Mouse (Mus musculus) embryonic facial prominence, embryonic 15.5 days (tissue): Measurements from ENCODE around the gene Trappc11. TPM values are rescaled to one million over a fixed set of nuclear protein-coding genes. Genes with fewer than 3 reads are reported as not detected.

Experiments
- ATAC-seq: fragments of 200-750 bp; cut with Nextera tagmentation; 2 replicates; pipeline ENCODE4 v1.8.0; 2017; ENCODE audit warnings: low read depth, moderate TSS enrichment; ENCODE audit not compliant: insufficient number of reproducible peaks, low FRiP score, low TSS enrichment
- H3K27ac ChIP-seq: fragments of 300-500 bp; sonication (generic); replicated peaks from 2 replicates; pipeline ENCODE4 v1.5.1; 2015; ENCODE audit warnings: mild to moderate bottlenecking, inconsistent platforms
- H3K27me3 ChIP-seq: fragments of 300-500 bp; sonication (generic); 2 replicates; pipeline ENCODE4 v1.6.1; 2015; ENCODE audit warnings: inconsistent platforms
- H3K36me3 ChIP-seq: fragments of 300-500 bp; sonication (generic); 2 replicates; pipeline ENCODE4 v1.6.1; 2015; ENCODE audit warnings: mild to moderate bottlenecking, inconsistent platforms
- H3K4me1 ChIP-seq: fragments of 300-500 bp; sonication (generic); 2 replicates; pipeline ENCODE4 v1.6.1; 2015; ENCODE audit warnings: inconsistent platforms
- H3K4me2 ChIP-seq: fragments of 300-500 bp; sonication (generic); replicated peaks from 2 replicates; pipeline ENCODE4 v1.6.1; 2015; ENCODE audit warnings: mild to moderate bottlenecking, inconsistent platforms
- H3K4me3 ChIP-seq: fragments of 300-500 bp; sonication (generic); replicated peaks from 2 replicates; pipeline ENCODE4 v1.5.1; 2015; ENCODE audit warnings: mild to moderate bottlenecking, inconsistent platforms
- H3K9ac ChIP-seq: fragments of 300-500 bp; sonication (generic); 2 replicates; pipeline ENCODE4 v1.6.1; 2015; ENCODE audit warnings: inconsistent platforms
- H3K9me3 ChIP-seq: fragments of 300-500 bp; sonication (generic); replicated peaks from 2 replicates; pipeline ENCODE4 v1.6.1; 2016; ENCODE audit warnings: inconsistent platforms
- WGBS: fragments of 180-500 bp; shearing (Covaris S2); methylation state at CpG from one replicate; pipeline ENCODE4 v1.1.7; 2015; 5-methylcytosine and 5-hydroxymethylcytosine counted together
- polyA plus RNA-seq: library from polyadenylated mRNA; unstranded; fragments of >200 nt; fragmentation: Nextera tagmentation; extraction: Ambion mirVana; gene quantifications from 2 replicates; pipeline ENCODE4 v1.2.1, GENCODE M21; 2015

The Trappc11 gene
- polyA plus RNA-seq, 1 experiment from 2014 or later: 27.1 TPM

- H3K9me3 ChIP-seq: no peaks in the 10 kb centered on the region
- H3K27ac ChIP-seq: no peak overlapping the region
- no peaks in the 10 kb centered on the region for H3K4me1 ChIP-seq
- no peak overlapping the region for H3K9ac ChIP-seq
- H3K4me2 ChIP-seq: no peak overlapping the region
- WGBS: 93% methylated on average over 16 of the region's 16 CpGs
- peaks cover 56% of the 10 kb centered on the region for H3K36me3 ChIP-seq
- H3K4me3 ChIP-seq: no peak overlapping the region
- H3K27me3 ChIP-seq: no peaks in the 10 kb centered on the region
- no peak for ATAC-seq
Measured at GRCm38 (mm10) chr8:47542746-47543145, 9.5 kb upstream of the Trappc11 start.

GRCm38 (mm10) chr8:47538323-47538722 is 5.1 kb upstream of the Trappc11 start:
- Histone ChIP-seq H3K27ac (no peak overlapping the region), H3K4me1 (peaks cover 3% of the 10 kb centered on the region; the same call in 1 of the 2 replicates), H3K36me3 (peaks cover 30% of the 10 kb centered on the region), H3K4me3 (no peak overlapping the region), H3K4me2 (no peak overlapping the region), H3K9me3 (no peaks in the 10 kb centered on the region), H3K27me3 (no peaks in the 10 kb centered on the region), H3K9ac (no peak overlapping the region)
- no peak for ATAC-seq
- WGBS: 85% methylated on average over 4 of the region's 4 CpGs

GRCm38 (mm10) chr8:47528094-47528493 is 5.2 kb downstream of the Trappc11 start:
- Histone ChIP-seq H3K4me1 (peaks cover 11% of the 10 kb centered on the region), H3K9me3 (no peaks in the 10 kb centered on the region), H3K9ac (no peak overlapping the region), H3K4me2 (no peak overlapping the region), H3K27me3 (no peaks in the 10 kb centered on the region), H3K36me3 (peaks cover 50% of the 10 kb centered on the region), H3K4me3 (no peak overlapping the region), H3K27ac (no peak overlapping the region)
- no peak for ATAC-seq
- WGBS: 88% methylated on average over 1 of the region's 1 CpGs

- Histone ChIP-seq H3K4me1 (no peaks in the 10 kb centered on the region), H3K9ac (no peak overlapping the region), H3K27me3 (no peaks in the 10 kb centered on the region), H3K9me3 (no peaks in the 10 kb centered on the region), H3K4me2 (no peak overlapping the region), H3K4me3 (no peak overlapping the region), H3K27ac (no peak overlapping the region), H3K36me3 (peaks cover 70% of the 10 kb centered on the region)
- 95% methylated on average over 15 of the region's 15 CpGs for WGBS
- no peak for ATAC-seq
Measured at GRCm38 (mm10) chr8:47513601-47514000, 19.7 kb downstream of the Trappc11 start.

DNA sequence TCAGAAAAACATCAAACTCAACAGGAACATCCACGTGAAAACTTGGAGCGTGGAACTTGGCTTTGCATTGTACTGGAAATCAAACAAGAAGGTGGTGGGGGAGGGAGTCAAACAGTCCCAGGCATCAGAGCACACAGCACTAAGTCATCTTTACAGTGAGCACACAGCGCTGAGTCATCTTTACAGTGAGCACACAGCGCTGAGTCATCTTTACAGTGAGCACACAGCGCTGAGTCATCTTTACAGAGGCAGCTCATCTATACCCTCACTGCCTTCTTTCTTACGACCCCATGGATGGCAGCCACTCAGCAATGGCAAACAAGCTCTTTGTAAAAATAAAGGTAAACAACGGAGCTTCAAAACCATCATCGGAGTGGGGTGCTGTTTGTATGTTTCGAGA is 22.3 kb downstream of the Trappc11 start:
- no peak for ATAC-seq

GRCm38 (mm10) chr8:47505431-47505830 is 27.8 kb downstream of the Trappc11 start:
- 90% methylated on average over 12 of the region's 12 CpGs for WGBS
- Histone ChIP-seq H3K27me3 (no peaks in the 10 kb centered on the region), H3K36me3 (peaks cover 74% of the 10 kb centered on the region), H3K4me2 (no peak overlapping the region), H3K4me3 (no peak overlapping the region), H3K9me3 (no peaks in the 10 kb centered on the region), H3K9ac (no peak overlapping the region), H3K27ac (no peak overlapping the region), H3K4me1 (no peaks in the 10 kb centered on the region)
- no peak for ATAC-seq

More for the DNA sequence above, 22.3 kb downstream of the Trappc11 start:
- Histone ChIP-seq H3K9me3 (no peaks in the 10 kb centered on the region), H3K9ac (no peak overlapping the region), H3K4me1 (no peaks in the 10 kb centered on the region), H3K4me3 (no peak overlapping the region), H3K4me2 (no peak overlapping the region), H3K27me3 (no peaks in the 10 kb centered on the region), H3K36me3 (peaks cover 64% of the 10 kb centered on the region), H3K27ac (no peak overlapping the region)
- 93% methylated on average over 9 of the region's 9 CpGs for WGBS

DNA sequence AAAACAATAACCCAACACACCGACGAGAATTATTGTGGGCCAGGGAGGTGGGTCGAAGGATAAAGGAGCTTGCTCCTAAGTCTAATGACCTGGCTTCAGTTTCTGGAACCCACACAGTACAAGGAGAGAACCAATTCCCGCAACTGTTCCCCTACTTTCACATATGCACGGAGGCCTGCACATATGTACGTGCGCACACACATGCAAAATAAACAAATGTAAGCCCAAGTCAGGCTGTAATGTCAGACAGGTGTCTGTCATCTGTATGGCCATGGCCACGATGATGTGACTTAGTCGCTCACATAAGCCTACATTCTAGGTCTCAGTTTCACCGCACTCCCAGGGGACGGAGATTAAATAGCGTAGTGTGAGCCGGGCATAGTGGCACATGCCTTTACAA is 30.7 kb downstream of the Trappc11 start:
- Histone ChIP-seq H3K36me3 (peaks cover 79% of the 10 kb centered on the region), H3K27me3 (no peaks in the 10 kb centered on the region), H3K9ac (no peak overlapping the region), H3K27ac (no peak overlapping the region), H3K4me2 (no peak overlapping the region), H3K4me3 (no peak overlapping the region), H3K4me1 (no peaks in the 10 kb centered on the region), H3K9me3 (no peaks in the 10 kb centered on the region)
- ATAC-seq: no peak
- WGBS: 94% methylated on average over 13 of the region's 13 CpGs

GRCm38 (mm10) chr8:47501994-47502393 is 31.3 kb downstream of the Trappc11 start:
- no peaks in the 10 kb centered on the region for H3K4me1 ChIP-seq
- peaks cover 83% of the 10 kb centered on the region for H3K36me3 ChIP-seq
- 83% methylated on average over 2 of the region's 2 CpGs for WGBS
- H3K4me2 ChIP-seq: no peak overlapping the region
- no peak for ATAC-seq
- H3K27ac ChIP-seq: no peak overlapping the region
- no peak overlapping the region for H3K4me3 ChIP-seq
- no peaks in the 10 kb centered on the region for H3K9me3 ChIP-seq
- no peaks in the 10 kb centered on the region for H3K27me3 ChIP-seq
- H3K9ac ChIP-seq: no peak overlapping the region

- no peak overlapping the region for H3K9ac ChIP-seq
- 88% methylated on average over 6 of the region's 6 CpGs for WGBS
Measured at GRCm38 (mm10) chr8:47495428-47495827, 37.8 kb downstream of the Trappc11 start.

GRCm38 (mm10) chr8:47494602-47495153 is 38.6 kb downstream of the Trappc11 start:
- H3K4me3 ChIP-seq: no peak overlapping the region
- peaks cover 81% of the 10 kb centered on the region for H3K36me3 ChIP-seq
- H3K27ac ChIP-seq: no peak overlapping the region
- 82% methylated on average over 12 of the region's 12 CpGs for WGBS
- H3K9ac ChIP-seq: no peak overlapping the region
- no peak for ATAC-seq
- no peaks in the 10 kb centered on the region for H3K9me3 ChIP-seq
- H3K27me3 ChIP-seq: no peaks in the 10 kb centered on the region
- no peaks in the 10 kb centered on the region for H3K4me1 ChIP-seq
- no peak overlapping the region for H3K4me2 ChIP-seq

More at GRCm38 (mm10) chr8:47495428-47495827, 37.8 kb downstream of the Trappc11 start:
- Histone ChIP-seq H3K27ac (no peak overlapping the region), H3K4me1 (no peaks in the 10 kb centered on the region), H3K4me3 (no peak overlapping the region), H3K4me2 (no peak overlapping the region), H3K27me3 (no peaks in the 10 kb centered on the region), H3K36me3 (peaks cover 83% of the 10 kb centered on the region), H3K9me3 (no peaks in the 10 kb centered on the region)
- ATAC-seq: no peak

DNA sequence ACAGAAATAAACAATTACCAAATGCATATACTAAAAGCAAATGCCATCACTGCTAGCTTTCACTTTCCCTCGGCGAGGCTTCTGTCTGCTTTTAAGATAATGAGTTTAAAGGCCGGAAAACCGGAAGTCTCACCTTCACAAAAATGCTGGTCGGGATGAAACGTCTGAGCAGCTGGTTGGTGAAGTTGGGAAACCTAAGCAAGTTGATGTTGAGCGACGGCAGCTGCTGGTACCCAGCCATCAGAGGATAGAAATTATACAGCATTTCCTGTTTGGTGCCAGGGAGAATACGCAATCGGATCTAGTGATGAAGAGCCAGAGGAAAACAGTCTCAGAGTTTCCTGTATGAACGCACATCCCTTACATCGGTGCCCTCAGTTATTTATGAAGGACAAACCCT is 40.2 kb downstream of the Trappc11 start:
- no peak for ATAC-seq
- no peak overlapping the region for H3K27ac ChIP-seq

DNA sequence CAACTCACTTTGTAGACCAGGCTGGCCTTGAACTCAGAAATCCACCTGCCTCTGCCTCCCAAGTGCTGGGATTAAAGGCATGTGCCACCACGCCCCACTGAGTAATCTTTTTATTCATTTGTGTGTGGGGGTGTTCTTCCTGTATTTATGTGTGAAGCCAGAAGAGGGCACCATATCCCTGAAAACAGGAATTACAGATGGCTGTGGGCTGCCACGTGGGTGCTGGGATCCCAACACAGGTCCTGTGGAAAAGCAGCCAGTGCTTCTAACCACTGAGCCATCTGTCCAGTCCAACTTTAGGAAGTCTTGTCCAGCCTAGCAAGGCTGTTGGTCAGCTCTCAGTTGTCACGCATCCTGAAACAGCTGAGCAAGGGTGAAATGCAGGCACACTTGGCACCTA is 46.0 kb downstream of the Trappc11 start:
- H3K4me3 ChIP-seq: no peak overlapping the region
- H3K36me3 ChIP-seq: peaks cover 34% of the 10 kb centered on the region
- H3K9ac ChIP-seq: no peak overlapping the region
- ATAC-seq: no peak
- H3K4me1 ChIP-seq: no peaks in the 10 kb centered on the region
- no peak overlapping the region for H3K4me2 ChIP-seq
- no peaks in the 10 kb centered on the region for H3K27me3 ChIP-seq
- H3K9me3 ChIP-seq: no peaks in the 10 kb centered on the region
- 91% methylated on average over 3 of the region's 3 CpGs for WGBS
- H3K27ac ChIP-seq: no peak overlapping the region

More for the DNA sequence above, 40.2 kb downstream of the Trappc11 start:
- H3K9ac ChIP-seq: no peak overlapping the region
- peaks cover 73% of the 10 kb centered on the region for H3K36me3 ChIP-seq
- H3K4me1 ChIP-seq: no peaks in the 10 kb centered on the region
- no peaks in the 10 kb centered on the region for H3K27me3 ChIP-seq
- no peak overlapping the region for H3K4me2 ChIP-seq
- no peak overlapping the region for H3K4me3 ChIP-seq
- 84% methylated on average over 12 of the region's 12 CpGs for WGBS
- no peaks in the 10 kb centered on the region for H3K9me3 ChIP-seq
